11 mouse cellular contexts compared by ENCODE assay signal in genomic region chr4:155308679-155309078, GRCm38 (mm10). TPM values are rescaled to one million over a fixed set of nuclear protein-coding genes. Genes with fewer than 3 reads are reported as not detected.
DNase-seq lines count a peak whose midpoint lies in the region; ATAC-seq and TF ChIP-seq lines count a peak whose summit lies in the region.
"Had no signal": no experiment of that assay in that cellular context is flagged by ENCODE, and none has a peak within 500 bp of the region (broad histone marks: within the 10 kb centered on the region; RNA-seq: fewer than 3 reads in every experiment).

No protein-coding gene starts in this region.

- 0 out of 2 replicates have a peak overlapping the region, but pooled peaks have one; percentile 54 for H3K27ac ChIP-seq in forebrain, embryonic 13.5 days
- no peak overlapping the region for H3K27ac ChIP-seq in forebrain, embryonic 10.5 days
- peak overlapping the region; percentile 62; the same call in 1 of the 2 replicates for H3K27ac ChIP-seq in hindbrain, postnatal 0 days
- no peak overlapping the region for H3K27ac ChIP-seq in hindbrain, embryonic 10.5 days
- 0 out of 2 replicates have a peak overlapping the region, but pooled peaks have one; percentile 69 for H3K27ac ChIP-seq in midbrain, embryonic 16.5 days (ENCODE audit: low read length)
- H3K27ac ChIP-seq in midbrain, postnatal 0 days (ENCODE audit: low read depth, low read length) = no peak overlapping the region
- H3K27ac ChIP-seq: liver, embryonic 12.5 days; stomach, postnatal 0 days had no signal

- peak overlapping the region; percentile 63; the same call in 1 of the 2 replicates for H3K9ac ChIP-seq in forebrain, embryonic 13.5 days
- H3K9ac ChIP-seq in hindbrain, postnatal 0 days (replicated peaks; ENCODE audit: low read length) = no peak overlapping the region; the same call in 1 of the 2 replicates
- peak overlapping the region; percentile 39; the same call in 1 of the 2 replicates for H3K9ac ChIP-seq in midbrain, embryonic 16.5 days (ENCODE audit: low read depth, low read length)
- H3K9ac ChIP-seq in midbrain, postnatal 0 days (replicated peaks; ENCODE audit: low read length, poor library complexity, severe bottlenecking) = no peak overlapping the region
- H3K9ac ChIP-seq: liver, embryonic 12.5 days had no signal

- H3K4me3 ChIP-seq in forebrain, embryonic 13.5 days = no peak overlapping the region
- no peak overlapping the region for H3K4me3 ChIP-seq in forebrain, embryonic 10.5 days
- H3K4me3 ChIP-seq in hindbrain, postnatal 0 days (ENCODE audit: low read length) = no peak overlapping the region
- no peak overlapping the region for H3K4me3 ChIP-seq in hindbrain, embryonic 10.5 days
- no peak overlapping the region for H3K4me3 ChIP-seq in midbrain, embryonic 16.5 days (ENCODE audit: low read depth, low read length)
- no peak overlapping the region for H3K4me3 ChIP-seq in midbrain, postnatal 0 days (ENCODE audit: low read depth, low read length)
- H3K4me3 ChIP-seq: forebrain, embryonic 12.5 days; heart, embryonic 12.5 days; liver, embryonic 12.5 days had no signal

- no peak for DNase-seq in forebrain, embryonic 10.5 days (ENCODE audit: extremely low spot score, low spot score)
- no peak for DNase-seq in hindbrain, postnatal 0 days (ENCODE audit: low spot score)
- DNase-seq in hindbrain, embryonic 10.5 days (ENCODE audit: low spot score) = no peak
- DNase-seq in midbrain, postnatal 0 days (ENCODE audit: low spot score) = no peak
- no peak for DNase-seq in thymus, postnatal 0 days (ENCODE audit: low spot score)

- no peaks in the 10 kb centered on the region for H3K36me3 ChIP-seq in forebrain, embryonic 13.5 days (ENCODE audit: poor library complexity, severe bottlenecking)
- H3K36me3 ChIP-seq in forebrain, embryonic 10.5 days (replicated peaks) = no peaks in the 10 kb centered on the region
- no peaks in the 10 kb centered on the region for H3K36me3 ChIP-seq in hindbrain, postnatal 0 days (ENCODE audit: insufficient read depth, low read length)
- H3K36me3 ChIP-seq in hindbrain, embryonic 10.5 days = no peaks in the 10 kb centered on the region
- no peaks in the 10 kb centered on the region for H3K36me3 ChIP-seq in midbrain, embryonic 16.5 days (ENCODE audit: control insufficient read depth, insufficient read depth, low read length)
- H3K36me3 ChIP-seq in midbrain, postnatal 0 days (ENCODE audit: insufficient read depth, low read length) = no peaks in the 10 kb centered on the region
- H3K36me3 ChIP-seq: forebrain, embryonic 12.5 days; heart, embryonic 12.5 days; liver, embryonic 12.5 days had no signal

- no peak overlapping the region for H3K4me2 ChIP-seq in forebrain, embryonic 13.5 days
- H3K4me2 ChIP-seq in hindbrain, postnatal 0 days (ENCODE audit: low read depth, low read length) = no peak overlapping the region
- no peak overlapping the region for H3K4me2 ChIP-seq in midbrain, embryonic 16.5 days (ENCODE audit: low read length)
- H3K4me2 ChIP-seq in midbrain, postnatal 0 days (ENCODE audit: low read depth, low read length, poor library complexity, severe bottlenecking) = no peak overlapping the region

- no peaks in the 10 kb centered on the region for H3K27me3 ChIP-seq in forebrain, embryonic 13.5 days
- H3K27me3 ChIP-seq in forebrain, embryonic 10.5 days (ENCODE audit: poor library complexity, severe bottlenecking) = peaks cover 13% of the 10 kb centered on the region
- no peaks in the 10 kb centered on the region for H3K27me3 ChIP-seq in hindbrain, postnatal 0 days (ENCODE audit: insufficient read depth, low read length)
- peaks cover 10% of the 10 kb centered on the region; the same call in 1 of the 2 replicates for H3K27me3 ChIP-seq in hindbrain, embryonic 10.5 days (ENCODE audit: insufficient read depth, poor library complexity, severe bottlenecking)
- H3K27me3 ChIP-seq in midbrain, embryonic 16.5 days (ENCODE audit: control insufficient read depth, insufficient read depth, low read depth, low read length) = no peaks in the 10 kb centered on the region
- H3K27me3 ChIP-seq in midbrain, postnatal 0 days (ENCODE audit: insufficient read depth, low read length) = no peaks in the 10 kb centered on the region
- H3K27me3 ChIP-seq: heart, embryonic 12.5 days had no signal

- H3K4me1 ChIP-seq in forebrain, embryonic 13.5 days = peaks cover 44% of the 10 kb centered on the region
- peaks cover 44% of the 10 kb centered on the region for H3K4me1 ChIP-seq in forebrain, embryonic 10.5 days
- peaks cover 12% of the 10 kb centered on the region; the same call in 1 of the 2 replicates for H3K4me1 ChIP-seq in hindbrain, postnatal 0 days (ENCODE audit: insufficient read depth, low read length)
- H3K4me1 ChIP-seq in hindbrain, embryonic 10.5 days (replicated peaks) = peaks cover 34% of the 10 kb centered on the region
- peaks cover 40% of the 10 kb centered on the region for H3K4me1 ChIP-seq in midbrain, embryonic 16.5 days (ENCODE audit: control insufficient read depth, insufficient read depth, low read length)
- H3K4me1 ChIP-seq in midbrain, postnatal 0 days (ENCODE audit: insufficient read depth, low read length) = peaks cover 23% of the 10 kb centered on the region

- WGBS in forebrain, embryonic 13.5 days = 84% methylated on average over 12 of the region's 12 CpGs
- 87% methylated on average over 12 of the region's 12 CpGs for WGBS in forebrain, embryonic 10.5 days
- 80% methylated on average over 12 of the region's 12 CpGs for WGBS in hindbrain, postnatal 0 days
- 91% methylated on average over 12 of the region's 12 CpGs for WGBS in hindbrain, embryonic 10.5 days
- WGBS in midbrain, embryonic 16.5 days = 83% methylated on average over 12 of the region's 12 CpGs
- 79% methylated on average over 12 of the region's 12 CpGs for whole genome bisulfite sequencing in midbrain, postnatal 0 days

- no peaks in the 10 kb centered on the region for H3K9me3 ChIP-seq in forebrain, embryonic 13.5 days (replicated peaks)
- H3K9me3 ChIP-seq in forebrain, embryonic 10.5 days = no peaks in the 10 kb centered on the region
- H3K9me3 ChIP-seq in hindbrain, postnatal 0 days (ENCODE audit: low read length) = no peaks in the 10 kb centered on the region
- H3K9me3 ChIP-seq in hindbrain, embryonic 10.5 days = no peaks in the 10 kb centered on the region
- no peaks in the 10 kb centered on the region for H3K9me3 ChIP-seq in midbrain, embryonic 16.5 days (replicated peaks; ENCODE audit: control insufficient read depth, low read length, poor library complexity, severe bottlenecking)
- no peaks in the 10 kb centered on the region for H3K9me3 ChIP-seq in midbrain, postnatal 0 days (ENCODE audit: low read length)
- H3K9me3 ChIP-seq: forebrain, embryonic 12.5 days; heart, embryonic 12.5 days; liver, embryonic 12.5 days had no signal

- no peak for ATAC-seq in forebrain, embryonic 13.5 days
- ATAC-seq in hindbrain, postnatal 0 days = no peak
- ATAC-seq in midbrain, embryonic 16.5 days = no peak
- no peak for ATAC-seq in midbrain, postnatal 0 days (ENCODE audit: low FRiP score)

- no peak for TF ChIP-seq CTCF in hindbrain, postnatal 0 days (IDR thresholded peaks at IDR 0.05; ENCODE audit: low read depth)
- no peak for TF ChIP-seq CTCF in midbrain, postnatal 0 days (IDR thresholded peaks at IDR 0.05)

RNA-seq across cellular contexts. Expression of gene Prkcz, which starts 52.5 kb away (rescaled TPM):
- 33.2 and 42.1 TPM in 2 replicates for polyA plus RNA-seq in forebrain, embryonic 13.5 days (2015; fragmentation: Nextera tagmentation; extraction: Ambion mirVana)
- polyA plus RNA-seq in forebrain, embryonic 10.5 days (2016; fragmentation: Nextera tagmentation; extraction: Ambion mirVana) = 15.5 and 16.8 TPM in 2 replicates
- 85.0 and 85.1 TPM in 2 replicates for total RNA-seq in hindbrain, postnatal 0 days (2014; rRNA removed)
- 80.4 and 84.2 TPM in 2 replicates for polyA plus RNA-seq in hindbrain, postnatal 0 days (2015; fragmentation: Nextera tagmentation; extraction: Ambion mirVana)
- 14.9 and 19.3 TPM in 2 replicates for polyA plus RNA-seq in hindbrain, embryonic 10.5 days (2016; fragmentation: Nextera tagmentation; extraction: Ambion mirVana)
- polyA plus RNA-seq in midbrain, embryonic 16.5 days (2015; fragmentation: Nextera tagmentation; extraction: Ambion mirVana) = 95.8 and 97.1 TPM in 2 replicates
- 103 and 104 TPM in 2 replicates for total RNA-seq in midbrain, postnatal 0 days (2014; rRNA removed)
- polyA plus RNA-seq in midbrain, postnatal 0 days (2015; fragmentation: Nextera tagmentation; extraction: Ambion mirVana) = 104 and 106 TPM in 2 replicates
- 7.3 and 9.9 TPM in 2 replicates for polyA plus RNA-seq in thymus, postnatal 0 days (2015; fragmentation: Nextera tagmentation; extraction: Ambion mirVana)

RNA-seq across cellular contexts. Expression of gene Faap20, which starts 59.1 kb away (rescaled TPM):
- 90.3 and 93.2 TPM in 2 replicates for polyA plus RNA-seq in forebrain, embryonic 13.5 days (2015; fragmentation: Nextera tagmentation; extraction: Ambion mirVana)
- polyA plus RNA-seq in forebrain, embryonic 10.5 days (2016; fragmentation: Nextera tagmentation; extraction: Ambion mirVana) = 108 and 110 TPM in 2 replicates
- total RNA-seq in hindbrain, postnatal 0 days (2014; rRNA removed) = 51.2 and 61.4 TPM in 2 replicates
- 60.8 and 62.5 TPM in 2 replicates for polyA plus RNA-seq in hindbrain, postnatal 0 days (2015; fragmentation: Nextera tagmentation; extraction: Ambion mirVana)
- 115 and 118 TPM in 2 replicates for polyA plus RNA-seq in hindbrain, embryonic 10.5 days (2016; fragmentation: Nextera tagmentation; extraction: Ambion mirVana)
- 69.8 and 70.1 TPM in 2 replicates for polyA plus RNA-seq in midbrain, embryonic 16.5 days (2015; fragmentation: Nextera tagmentation; extraction: Ambion mirVana)
- total RNA-seq in midbrain, postnatal 0 days (2014; rRNA removed) = 39.5 and 48.7 TPM in 2 replicates
- polyA plus RNA-seq in midbrain, postnatal 0 days (2015; fragmentation: Nextera tagmentation; extraction: Ambion mirVana) = 56.6 and 57.1 TPM in 2 replicates
- polyA plus RNA-seq in thymus, postnatal 0 days (2015; fragmentation: Nextera tagmentation; extraction: Ambion mirVana) = 67.9 and 71.3 TPM in 2 replicates

Comparison
In these comparisons a context has a peak if more than half of its experiments do, and no peak if none do; other contexts are left out.
1. H3K27ac ChIP-seq: peak in forebrain, embryonic 13.5 days (single experiment), hindbrain, postnatal 0 days (single experiment) and midbrain, embryonic 16.5 days (single experiment); none in forebrain, embryonic 10.5 days (single experiment), hindbrain, embryonic 10.5 days (single experiment) and midbrain, postnatal 0 days (single experiment).
2. H3K9ac ChIP-seq: peak in forebrain, embryonic 13.5 days (single experiment) and midbrain, embryonic 16.5 days (single experiment); none in hindbrain, postnatal 0 days (single experiment) and midbrain, postnatal 0 days (single experiment).